9 mouse cellular contexts compared by ENCODE assay signal in the genomic region with DNA sequence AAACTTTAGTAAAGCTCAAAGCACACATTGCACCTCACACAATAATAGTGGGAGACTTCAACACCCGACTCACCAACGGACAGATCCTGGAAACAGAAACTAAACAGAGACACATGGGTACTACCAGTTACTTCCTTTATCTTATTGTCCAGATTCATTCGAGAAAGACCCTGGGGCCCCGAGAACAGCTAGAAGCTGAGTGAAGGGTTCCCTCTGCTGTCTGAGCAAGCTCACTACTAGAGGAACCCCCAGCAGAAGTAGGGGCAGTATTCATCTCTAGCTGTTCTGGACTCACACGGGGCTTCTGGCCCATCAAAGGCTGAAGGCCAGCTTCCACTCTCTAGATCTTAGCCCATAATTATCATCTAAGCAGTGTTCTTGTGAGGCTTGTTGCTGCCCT. TPM values are rescaled to one million over a fixed set of nuclear protein-coding genes. Genes with fewer than 3 reads are reported as not detected.
DNase-seq lines count a peak whose midpoint lies in the region; ATAC-seq lines count a peak whose summit lies in the region.
"Had no signal": no experiment of that assay in that cellular context is flagged by ENCODE, and none has a peak within 500 bp of the region (broad histone marks: within the 10 kb centered on the region; RNA-seq: fewer than 3 reads in every experiment).

No protein-coding gene starts in this region.

- peak; percentile 18 to 35 for DNase-seq in heart, postnatal 10 days
- no peak for DNase-seq in heart, adult 8-10 months (ENCODE audit: low spot score)
- DNase-seq in neural tube, embryonic 11.5 days (ENCODE audit: low spot score): peak; percentile 26
- DNase-seq in embryo, embryonic 10 days (ENCODE audit: low spot score): peak; percentile 21
- peak; percentile 28 to 52 for DNase-seq in lung, postnatal 4 days
- DNase-seq in urinary bladder, postnatal 36 days (ENCODE audit: low spot score in 2 of 2): no peak
- no peak for DNase-seq in right cerebral cortex, adult 18-20 months

- no peak overlapping the region for H3K9ac ChIP-seq in neural tube, embryonic 11.5 days (ENCODE audit: low read length)
- no peak overlapping the region for H3K9ac ChIP-seq in neural tube, embryonic 15.5 days (replicated peaks)

- H3K4me3 ChIP-seq in neural tube, embryonic 11.5 days (ENCODE audit: low read depth, low read length): no peak overlapping the region
- no peak overlapping the region for H3K4me3 ChIP-seq in neural tube, embryonic 15.5 days (replicated peaks)

- no peaks in the 10 kb centered on the region for H3K4me1 ChIP-seq in neural tube, embryonic 11.5 days (ENCODE audit: control insufficient read depth, insufficient read depth, low read length)
- H3K4me1 ChIP-seq in neural tube, embryonic 15.5 days: no peaks in the 10 kb centered on the region

- H3K9me3 ChIP-seq in neural tube, embryonic 11.5 days (ENCODE audit: control insufficient read depth, low read length): no peaks in the 10 kb centered on the region
- H3K9me3 ChIP-seq in neural tube, embryonic 15.5 days (replicated peaks): no peaks in the 10 kb centered on the region

- no peaks in the 10 kb centered on the region for H3K27me3 ChIP-seq in neural tube, embryonic 11.5 days (ENCODE audit: control insufficient read depth, insufficient read depth, low read length)
- H3K27me3 ChIP-seq in neural tube, embryonic 15.5 days (replicated peaks): no peaks in the 10 kb centered on the region

- intact Hi-C loops in heart, postnatal 10 days (cut with DNase I): loop anchor here (1.0 to 5.0 kb wide), 4 partner anchors 107 to 332 kb away; a partner anchor contains a TSS

- no peak overlapping the region for H3K4me2 ChIP-seq in neural tube, embryonic 11.5 days (ENCODE audit: low read depth)
- no peak overlapping the region for H3K4me2 ChIP-seq in neural tube, embryonic 15.5 days

- H3K27ac ChIP-seq in neural tube, embryonic 11.5 days (ENCODE audit: low read depth, low read length): no peak overlapping the region
- no peak overlapping the region for H3K27ac ChIP-seq in neural tube, embryonic 15.5 days (replicated peaks)
- H3K27ac ChIP-seq: macrophage had no signal

- no peak for ATAC-seq in neural tube, embryonic 11.5 days (ENCODE audit: insufficient read depth, low FRiP score, low TSS enrichment)
- no peak for ATAC-seq in neural tube, embryonic 15.5 days (ENCODE audit: low FRiP score)

- 72% methylated on average over 5 of the region's 5 CpGs for WGBS in neural tube, embryonic 11.5 days
- 65% methylated on average over 5 of the region's 5 CpGs for WGBS in neural tube, embryonic 15.5 days

- no peaks in the 10 kb centered on the region for H3K36me3 ChIP-seq in neural tube, embryonic 11.5 days (ENCODE audit: control insufficient read depth, insufficient read depth, low read length)
- no peaks in the 10 kb centered on the region for H3K36me3 ChIP-seq in neural tube, embryonic 15.5 days

RNA-seq across cellular contexts. Expression of a gene that starts 20.7 kb away (rescaled TPM):
- not detected for total RNA-seq in heart, postnatal 10 days (2021)
- total RNA-seq in heart, adult 8-10 months (2022): under 1 TPM in 1 of 4 experiments, not detected in 3; 0.06 TPM
- polyA plus RNA-seq in neural tube, embryonic 11.5 days (2014; fragmentation: Nextera tagmentation; extraction: Ambion mirVana): 0.08 TPM in 1 of 2 replicates, not detected in the other
- 0.24 TPM in 1 of 2 replicates, not detected in the other for polyA plus RNA-seq in neural tube, embryonic 15.5 days (2015; fragmentation: Nextera tagmentation; extraction: Ambion mirVana)

Comparison
In these comparisons a context has a peak if more than half of its experiments do, and no peak if none do; other contexts are left out.
1. DNase-seq: peak in heart, postnatal 10 days (2 of 2), neural tube, embryonic 11.5 days (single experiment), embryo, embryonic 10 days (single experiment) and lung, postnatal 4 days (2 of 2); none in heart, adult 8-10 months (single experiment), urinary bladder, postnatal 36 days (0 of 2) and right cerebral cortex, adult 18-20 months (single experiment).